Mouse (Mus musculus) limb, embryonic 13.5 days (tissue): ENCODE measurements at regions not wholly inside any gene's neighbourhood (a gene's known extent, or its start where the extent isn't known, plus 50 kb on each side); places are given as distances from the start of the nearest gene placed in this dataset.
"Not testable (repeated sequence)": the region's sequence is repeated elsewhere in the genome, so short reads cannot be mapped to it uniquely, and the experiment has no call there.

Experiments used
- ATAC-seq: fragments of 200-750 bp; cut with Nextera tagmentation; 2 replicates; pipeline ENCODE4 v1.8.0; 2017; ENCODE audit warnings: low read depth, moderate number of reproducible peaks, moderate TSS enrichment; ENCODE audit not compliant: low FRiP score
- H3K27ac ChIP-seq: fragments of 300-500 bp; sonication (generic); 2 replicates; pipeline ENCODE4 v1.5.1; 2015; ENCODE audit warnings: inconsistent platforms, mild to moderate bottlenecking, moderate library complexity
- H3K27me3 ChIP-seq: fragments of 300-500 bp; sonication (generic); 2 replicates; pipeline ENCODE4 v1.6.1; 2015; ENCODE audit warnings: mild to moderate bottlenecking, inconsistent platforms
- H3K36me3 ChIP-seq: fragments of 300-500 bp; sonication (generic); 2 replicates; pipeline ENCODE4 v1.6.1; 2015; ENCODE audit warnings: inconsistent platforms, mild to moderate bottlenecking, moderate library complexity
- H3K4me1 ChIP-seq: fragments of 300-500 bp; sonication (generic); 2 replicates; pipeline ENCODE4 v1.6.1; 2015; ENCODE audit warnings: inconsistent platforms
- H3K4me2 ChIP-seq: fragments of 300-500 bp; sonication (generic); replicated peaks from 2 replicates; pipeline ENCODE4 v1.6.1; 2015; ENCODE audit warnings: inconsistent platforms, mild to moderate bottlenecking, moderate library complexity
- H3K4me3 ChIP-seq: fragments of 300-500 bp; sonication (generic); 2 replicates; pipeline ENCODE4 v1.5.1; 2015; ENCODE audit warnings: moderate library complexity, mild to moderate bottlenecking, inconsistent platforms
- H3K9ac ChIP-seq: fragments of 300-500 bp; sonication (generic); 2 replicates; pipeline ENCODE4 v1.6.1; 2015; ENCODE audit warnings: mild to moderate bottlenecking, inconsistent platforms
- H3K9me3 ChIP-seq: fragments of 300-500 bp; sonication (generic); 2 replicates; pipeline ENCODE4 v1.6.1; 2016; ENCODE audit warnings: inconsistent platforms
- WGBS: fragments of 180-500 bp; shearing (Covaris S2); methylation state at CpG from one replicate; pipeline ENCODE4 v1.1.7; 2015; 5-methylcytosine and 5-hydroxymethylcytosine counted together

- WGBS = 80% methylated on average over 8 of the region's 8 CpGs
These were observed 839.4 kb downstream of the Cypt12 start for GRCm38 (mm10) chr3:18787531-18788176.

GRCm38 (mm10) chr3:18802794-18803193 lies 825.7 kb downstream of the 1700064H15Rik start:
- H3K4me1 ChIP-seq = no peaks in the 10 kb centered on the region
- H3K27ac ChIP-seq = no peak overlapping the region
- no peak for ATAC-seq
- no peak overlapping the region for H3K9ac ChIP-seq
- no peaks in the 10 kb centered on the region for H3K36me3 ChIP-seq
- H3K27me3 ChIP-seq = no peaks in the 10 kb centered on the region
- H3K9me3 ChIP-seq = no peaks in the 10 kb centered on the region
- WGBS = 74% methylated on average over 3 of the region's 3 CpGs
- H3K4me3 ChIP-seq = no peak overlapping the region
- H3K4me2 ChIP-seq = no peak overlapping the region

More at GRCm38 (mm10) chr3:18787531-18788176, 839.4 kb downstream of the Cypt12 start:
- ATAC-seq = no peak
- Histone ChIP-seq H3K9ac (no peak overlapping the region), H3K27ac (no peak overlapping the region), H3K9me3 (no peaks in the 10 kb centered on the region), H3K4me1 (no peaks in the 10 kb centered on the region), H3K27me3 (no peaks in the 10 kb centered on the region), H3K36me3 (no peaks in the 10 kb centered on the region), H3K4me3 (no peak overlapping the region), H3K4me2 (no peak overlapping the region)

- H3K4me1 ChIP-seq, ATAC-seq, H3K36me3 ChIP-seq, H3K27ac ChIP-seq, H3K4me2 ChIP-seq, H3K9ac ChIP-seq, H3K4me3 ChIP-seq, H3K27me3 ChIP-seq, H3K9me3 ChIP-seq: not testable (repeated sequence)
- 30% methylated on average over 2 of the region's 2 CpGs for WGBS
These were observed 799.6 kb downstream of the 1700064H15Rik start for GRCm38 (mm10) chr3:18828788-18829320.

- ATAC-seq = peak; percentile 44; the same call in 1 of the 2 replicates
- no peak overlapping the region for H3K9ac ChIP-seq
- no peak overlapping the region for H3K4me2 ChIP-seq
- peaks cover 8% of the 10 kb centered on the region for H3K4me1 ChIP-seq
- H3K4me3 ChIP-seq = no peak overlapping the region
- WGBS = 43% methylated on average over 4 of the region's 4 CpGs
- H3K27ac ChIP-seq = no peak overlapping the region
- no peaks in the 10 kb centered on the region for H3K36me3 ChIP-seq
- H3K27me3 ChIP-seq = no peaks in the 10 kb centered on the region
- no peaks in the 10 kb centered on the region for H3K9me3 ChIP-seq
These were observed 760.2 kb downstream of the 1700064H15Rik start for GRCm38 (mm10) chr3:18868117-18868739.

GRCm38 (mm10) chr3:18868758-18869157 lies 759.7 kb downstream of the 1700064H15Rik start:
- H3K27me3 ChIP-seq = no peaks in the 10 kb centered on the region
- ATAC-seq = no peak; the same call in 1 of the 2 replicates
- no peak overlapping the region for H3K4me2 ChIP-seq
- H3K9me3 ChIP-seq = no peaks in the 10 kb centered on the region
- H3K27ac ChIP-seq = no peak overlapping the region
- no peak overlapping the region for H3K4me3 ChIP-seq
- WGBS = 13% methylated on average over 2 of the region's 2 CpGs
- H3K4me1 ChIP-seq = peaks cover 8% of the 10 kb centered on the region
- H3K9ac ChIP-seq = no peak overlapping the region
- no peaks in the 10 kb centered on the region for H3K36me3 ChIP-seq

GRCm38 (mm10) chr3:18877060-18877459 lies 751.4 kb downstream of the 1700064H15Rik start:
- Histone ChIP-seq H3K4me1 (no peaks in the 10 kb centered on the region), H3K9me3 (no peaks in the 10 kb centered on the region), H3K4me3 (no peak overlapping the region), H3K9ac (no peak overlapping the region), H3K4me2 (no peak overlapping the region), H3K27ac (no peak overlapping the region), H3K36me3 (no peaks in the 10 kb centered on the region), H3K27me3 (no peaks in the 10 kb centered on the region)
- no peak for ATAC-seq
- 92% methylated on average over 1 of the region's 1 CpGs for WGBS

- Histone ChIP-seq H3K9ac (no peak overlapping the region), H3K4me3 (no peak overlapping the region), H3K27ac (no peak overlapping the region), H3K36me3 (no peaks in the 10 kb centered on the region), H3K4me2 (no peak overlapping the region), H3K9me3 (no peaks in the 10 kb centered on the region), H3K4me1 (no peaks in the 10 kb centered on the region), H3K27me3 (no peaks in the 10 kb centered on the region)
- WGBS = 73% methylated on average over 3 of the region's 3 CpGs
- ATAC-seq = no peak
These were observed 750.9 kb downstream of the 1700064H15Rik start for GRCm38 (mm10) chr3:18877572-18877971.

- no peak overlapping the region for H3K4me3 ChIP-seq
- no peak overlapping the region for H3K27ac ChIP-seq
- 72% methylated on average over 2 of the region's 2 CpGs for WGBS
- no peaks in the 10 kb centered on the region for H3K9me3 ChIP-seq
- no peak overlapping the region for H3K9ac ChIP-seq
- no peak for ATAC-seq
- no peaks in the 10 kb centered on the region for H3K27me3 ChIP-seq
- H3K36me3 ChIP-seq = no peaks in the 10 kb centered on the region
- no peaks in the 10 kb centered on the region for H3K4me1 ChIP-seq
- H3K4me2 ChIP-seq = no peak overlapping the region
These were observed 747.3 kb downstream of the 1700064H15Rik start for GRCm38 (mm10) chr3:18881186-18881585.

- no peak overlapping the region for H3K4me3 ChIP-seq
- no peaks in the 10 kb centered on the region for H3K27me3 ChIP-seq
- no peaks in the 10 kb centered on the region for H3K36me3 ChIP-seq
- H3K9ac ChIP-seq = no peak overlapping the region
- WGBS = 85% methylated on average over 2 of the region's 2 CpGs
- H3K9me3 ChIP-seq = no peaks in the 10 kb centered on the region
- no peaks in the 10 kb centered on the region for H3K4me1 ChIP-seq
- no peak overlapping the region for H3K4me2 ChIP-seq
- no peak for ATAC-seq
- no peak overlapping the region for H3K27ac ChIP-seq
These were observed 735.7 kb downstream of the 1700064H15Rik start for GRCm38 (mm10) chr3:18892813-18893212.

- Histone ChIP-seq H3K4me3 (no peak overlapping the region), H3K4me1 (no peaks in the 10 kb centered on the region), H3K9ac (no peak overlapping the region), H3K9me3 (no peaks in the 10 kb centered on the region), H3K27me3 (no peaks in the 10 kb centered on the region), H3K27ac (no peak overlapping the region), H3K4me2 (no peak overlapping the region), H3K36me3 (no peaks in the 10 kb centered on the region)
- no peak for ATAC-seq
- WGBS = 62% methylated on average over 3 of the region's 3 CpGs
These were observed 722.7 kb downstream of the 1700064H15Rik start for GRCm38 (mm10) chr3:18905769-18906168.

GRCm38 (mm10) chr3:18906210-18906609 lies 722.3 kb downstream of the 1700064H15Rik start:
- no peaks in the 10 kb centered on the region for H3K9me3 ChIP-seq
- no peaks in the 10 kb centered on the region for H3K36me3 ChIP-seq
- no peak overlapping the region for H3K4me3 ChIP-seq
- H3K9ac ChIP-seq = no peak overlapping the region
- H3K4me2 ChIP-seq = no peak overlapping the region
- H3K27me3 ChIP-seq = no peaks in the 10 kb centered on the region
- no peaks in the 10 kb centered on the region for H3K4me1 ChIP-seq
- no peak overlapping the region for H3K27ac ChIP-seq
- WGBS = 73% methylated on average over 5 of the region's 5 CpGs
- no peak for ATAC-seq

- 100% methylated on average over 1 of the region's 1 CpGs for WGBS
- H3K27me3 ChIP-seq = no peaks in the 10 kb centered on the region
- no peaks in the 10 kb centered on the region for H3K4me1 ChIP-seq
- H3K4me3 ChIP-seq = no peak overlapping the region
- ATAC-seq = no peak
- no peak overlapping the region for H3K9ac ChIP-seq
- no peak overlapping the region for H3K4me2 ChIP-seq
- no peaks in the 10 kb centered on the region for H3K36me3 ChIP-seq
- H3K27ac ChIP-seq = no peak overlapping the region
- H3K9me3 ChIP-seq = no peaks in the 10 kb centered on the region
These were observed 719.7 kb downstream of the 1700064H15Rik start for GRCm38 (mm10) chr3:18908737-18909136.
